Mouse (Mus musculus) testis, adult 2 months (tissue): ENCODE results near the gene Tssk6. TPM values are rescaled to one million over a fixed set of nuclear protein-coding genes. Genes with fewer than 3 reads are reported as not detected.
A peak's percentile ranks its signal among the peaks of the same experiment; 100 is the strongest.

Experiments used
- H3K27ac ChIP-seq: fragments of 200-500 bp; 2 replicates; pipeline ENCODE4 v1.5.1; 2012; ENCODE audit warnings: low read depth, low read length; ENCODE audit not compliant: control insufficient read depth, insufficient read depth
- H3K27me3 ChIP-seq: fragments of 200-500 bp; 2 replicates; pipeline ENCODE4 v1.6.1; 2012; ENCODE audit warnings: mild to moderate bottlenecking, low read length, moderate library complexity; ENCODE audit not compliant: control insufficient read depth, insufficient read depth
- H3K36me3 ChIP-seq: fragments of 200-500 bp; 2 replicates; pipeline ENCODE4 v1.6.1; 2012; ENCODE audit warnings: mild to moderate bottlenecking, low read length; ENCODE audit not compliant: control insufficient read depth, insufficient read depth
- H3K4me1 ChIP-seq: fragments of 200-500 bp; 2 replicates; pipeline ENCODE4 v1.6.1; 2012; ENCODE audit warnings: low read length; ENCODE audit not compliant: control insufficient read depth, insufficient read depth
- H3K4me3 ChIP-seq: fragments of 200-500 bp; 2 replicates; pipeline ENCODE4 v1.5.1; 2012; ENCODE audit warnings: low read depth, mild to moderate bottlenecking, low read length, moderate library complexity, mixed read lengths; ENCODE audit not compliant: control insufficient read depth
- CTCF ChIP-seq: fragments of 200-500 bp; IDR thresholded peaks from 2 replicates; pipeline ENCODE4 v1.5.1; 2012; ENCODE audit warnings: low read depth, mild to moderate bottlenecking, inconsistent platforms, low read length, moderate library complexity; ENCODE audit not compliant: control insufficient read depth, insufficient read depth, insufficient replicate concordance
- POLR2A ChIP-seq: fragments of 200-500 bp; IDR thresholded peaks from 2 replicates; pipeline ENCODE4 v1.6.1; 2012; ENCODE audit warnings: low read depth, mild to moderate bottlenecking, inconsistent platforms, low read length, moderate library complexity; ENCODE audit not compliant: control insufficient read depth
- polyA plus RNA-seq: library from polyadenylated mRNA; depleted of rRNA; stranded (reverse); fragments of >200 nt; gene quantifications from 2 replicates; pipeline ENCODE4 v1.2.3, GENCODE M21; 2012

Tssk6 gene
- polyA plus RNA-seq, 1 experiment: 844 TPM

DNA sequence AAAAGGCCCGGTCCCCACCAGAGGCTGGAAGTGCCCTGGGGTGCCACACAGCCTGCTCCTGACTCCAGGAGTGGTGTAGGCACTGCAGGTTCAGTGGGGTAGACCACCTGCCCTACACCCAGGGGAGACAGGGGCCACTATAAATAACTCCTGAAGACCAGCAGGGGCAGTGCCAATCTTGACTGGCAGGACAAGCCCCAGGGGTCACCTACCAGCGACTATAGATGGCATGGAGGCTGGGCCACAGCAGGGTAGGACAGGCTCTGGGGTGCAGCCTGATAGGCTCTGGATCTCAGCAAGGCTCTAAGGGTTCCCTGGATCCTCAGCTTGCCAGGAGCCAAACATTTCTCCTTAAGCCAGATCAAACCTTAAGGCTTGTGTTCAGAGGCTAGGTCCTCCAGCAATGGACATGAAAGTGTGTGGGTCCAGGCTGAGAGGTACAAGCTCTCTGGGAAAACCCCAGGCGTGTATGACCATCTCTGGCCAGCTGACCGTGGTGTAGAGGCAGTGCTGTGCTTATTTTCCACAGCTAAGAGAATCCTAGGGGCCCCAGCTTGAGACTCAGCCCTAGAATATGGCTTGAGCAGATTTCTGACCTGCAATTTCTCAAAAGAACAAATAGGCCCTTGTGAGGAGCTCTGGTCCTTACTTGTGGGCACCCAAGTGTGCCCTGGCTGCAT is 6.1 kb upstream of the Tssk6 start:
- H3K27me3 ChIP-seq: no peaks in the 10 kb centered on the region
- H3K36me3 ChIP-seq: no peaks in the 10 kb centered on the region
- H3K4me1 ChIP-seq: no peaks in the 10 kb centered on the region; the same call in 1 of the 2 replicates
- no peak overlapping the region for H3K4me3 ChIP-seq
- no peak overlapping the region for H3K27ac ChIP-seq
- TF ChIP-seq POLR2A (no peak), CTCF (no peak)

DNA sequence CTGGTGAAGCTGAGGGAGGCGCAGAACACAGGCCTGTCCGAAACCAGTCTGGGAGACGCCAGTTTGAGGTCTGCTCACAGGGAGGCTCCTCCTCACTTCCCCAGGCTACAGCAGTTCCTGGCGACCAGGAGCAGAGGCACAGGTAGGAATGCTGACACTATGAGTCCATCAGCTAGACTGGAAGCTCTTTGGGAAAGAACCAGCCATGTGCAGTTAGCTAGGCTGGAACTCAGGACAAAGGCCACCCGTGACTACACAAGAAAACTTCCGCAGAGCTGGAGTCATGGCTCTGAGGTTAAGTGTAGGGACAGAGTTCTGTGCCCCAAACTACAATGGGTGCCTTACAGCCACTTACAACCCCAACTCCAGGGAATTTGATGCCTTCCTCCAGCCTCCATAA is 4.1 kb upstream of the Tssk6 start:
- no peaks in the 10 kb centered on the region for H3K27me3 ChIP-seq
- no peak overlapping the region for H3K27ac ChIP-seq
- no peaks in the 10 kb centered on the region for H3K36me3 ChIP-seq
- no peak for TF ChIP-seq POLR2A
- no peak for TF ChIP-seq CTCF
- H3K4me3 ChIP-seq: no peak overlapping the region
- peaks cover 12% of the 10 kb centered on the region for H3K4me1 ChIP-seq

DNA sequence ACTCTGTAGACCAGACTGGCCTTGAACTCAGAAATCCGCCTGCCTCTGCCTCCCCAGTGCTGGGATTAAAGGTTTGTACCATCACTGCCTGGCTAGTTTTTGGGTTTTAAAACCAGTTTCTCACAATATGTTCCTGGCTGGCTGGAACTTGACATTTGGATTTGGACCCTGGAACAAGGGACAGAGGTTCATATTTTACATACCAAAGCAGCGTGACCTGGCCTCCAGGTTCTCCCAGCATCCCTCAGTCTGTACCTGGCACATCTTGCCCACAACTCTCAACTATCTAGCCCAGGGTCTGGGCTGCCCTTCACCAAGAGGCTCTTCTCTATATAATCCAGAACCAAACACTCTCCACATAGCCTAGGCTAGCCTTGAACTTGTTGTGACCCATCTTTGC is 2.1 kb upstream of the Tssk6 start:
- H3K36me3 ChIP-seq: no peaks in the 10 kb centered on the region
- H3K27me3 ChIP-seq: no peaks in the 10 kb centered on the region
- peaks cover 24% of the 10 kb centered on the region for H3K4me1 ChIP-seq
- no peak overlapping the region for H3K27ac ChIP-seq
- no peak for TF ChIP-seq POLR2A
- no peak for TF ChIP-seq CTCF
- peak overlapping the region; percentile 28 for H3K4me3 ChIP-seq

DNA sequence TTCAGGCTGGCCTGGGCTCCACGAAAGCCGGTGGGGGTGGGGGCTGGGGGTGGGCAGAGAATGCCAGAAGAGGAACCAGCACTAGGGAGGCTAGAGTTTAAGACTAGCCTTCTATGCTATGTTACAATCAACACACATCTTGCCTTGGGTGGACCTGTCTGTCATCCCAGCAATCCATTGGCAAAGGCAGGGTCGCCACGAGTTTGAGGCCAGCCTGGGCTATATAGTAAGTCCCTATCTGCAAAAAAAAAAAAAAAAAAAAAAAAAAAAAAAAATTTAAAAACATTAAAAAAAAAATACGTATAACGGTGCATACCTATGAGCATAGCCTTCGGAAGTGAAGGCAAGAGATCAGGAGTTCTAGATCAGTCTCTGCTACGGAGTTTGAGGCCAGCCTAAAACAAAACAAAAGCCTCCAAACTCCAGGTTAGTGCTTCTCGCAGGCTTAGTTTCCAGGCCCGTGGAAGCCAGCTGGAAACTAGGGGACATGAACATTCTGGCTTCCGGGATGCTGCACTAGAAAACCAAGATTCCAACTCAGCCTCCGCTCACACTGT is 1.0 kb upstream of the Tssk6 start:
- H3K27me3 ChIP-seq: no peaks in the 10 kb centered on the region
- peak overlapping the region; percentile 99 for H3K4me3 ChIP-seq
- TF ChIP-seq CTCF (no peak), POLR2A (no peak)
- H3K36me3 ChIP-seq: no peaks in the 10 kb centered on the region
- peak overlapping the region; percentile 97 for H3K27ac ChIP-seq
- peaks cover 24% of the 10 kb centered on the region for H3K4me1 ChIP-seq

DNA sequence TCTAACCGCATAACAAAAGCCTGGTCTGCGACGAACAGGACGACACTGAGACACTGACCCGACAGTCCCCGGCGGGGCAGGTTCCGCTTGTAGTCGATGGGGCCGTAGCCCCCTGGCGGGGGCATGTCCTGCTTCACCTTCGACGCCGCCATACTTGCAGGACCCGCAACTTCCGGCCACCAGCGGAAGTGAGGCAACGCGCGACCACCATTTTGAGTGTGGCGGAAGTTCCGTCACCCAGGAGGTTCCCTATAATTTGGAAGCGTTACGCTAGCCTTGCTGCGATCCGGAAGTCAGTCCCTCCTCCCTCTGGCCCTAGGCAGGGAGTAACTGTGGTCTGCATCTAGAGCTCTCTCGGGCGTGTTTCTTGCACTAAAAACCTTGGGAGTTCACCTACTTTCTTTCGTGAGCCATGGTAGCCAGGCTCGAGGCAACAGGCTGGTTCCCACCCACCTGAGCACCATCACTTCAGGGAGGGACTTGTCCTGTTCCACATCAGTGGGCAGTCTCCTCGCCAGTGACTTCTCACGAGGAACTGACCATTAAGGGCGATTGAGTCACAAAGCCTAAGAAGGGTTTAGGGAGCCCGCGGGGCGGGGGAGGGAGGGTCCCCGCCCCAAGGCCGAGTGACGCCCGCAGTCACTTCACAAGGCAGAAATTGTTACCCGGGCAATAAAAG is 361 bp upstream of the Tssk6 start:
- H3K4me3 ChIP-seq: peak overlapping the region; percentile 99
- no peaks in the 10 kb centered on the region for H3K27me3 ChIP-seq
- peaks cover 24% of the 10 kb centered on the region for H3K4me1 ChIP-seq
- H3K36me3 ChIP-seq: no peaks in the 10 kb centered on the region
- H3K27ac ChIP-seq: peak overlapping the region; percentile 97
- TF ChIP-seq POLR2A: peak; percentile 80
- peak; percentile 38; the same call in 1 of the 2 replicates for TF ChIP-seq CTCF

DNA sequence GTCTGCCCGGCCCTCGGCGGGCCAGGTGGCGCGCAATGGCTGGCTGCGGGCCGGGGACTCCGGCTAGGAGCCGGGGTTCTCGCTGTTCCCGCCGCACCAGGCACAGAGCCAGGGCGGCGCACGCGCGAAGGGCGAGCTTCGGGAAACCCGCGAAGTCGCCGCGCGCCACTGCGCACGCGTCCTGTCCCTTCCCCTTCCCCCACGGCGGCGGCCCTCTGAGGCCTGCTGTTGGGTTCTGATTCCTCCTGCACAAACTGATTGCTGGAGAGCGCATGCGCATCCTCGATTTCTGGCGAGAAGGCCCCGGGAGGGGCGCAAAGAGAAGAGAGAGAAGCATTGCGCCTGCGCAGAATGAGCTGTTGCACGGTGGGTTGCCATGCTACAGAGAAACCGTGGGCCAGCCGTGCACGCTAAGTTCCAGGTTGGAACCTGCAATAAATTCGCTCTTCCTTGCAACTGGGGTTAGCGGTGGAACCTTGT is 1.1 kb downstream of the Tssk6 start:
- H3K4me3 ChIP-seq: peak overlapping the region; percentile 99
- H3K27ac ChIP-seq: peak overlapping the region; percentile 97
- no peaks in the 10 kb centered on the region for H3K36me3 ChIP-seq
- TF ChIP-seq CTCF: no peak
- no peak; the same call in 1 of the 2 replicates for TF ChIP-seq POLR2A
- no peaks in the 10 kb centered on the region for H3K27me3 ChIP-seq
- H3K4me1 ChIP-seq: peaks cover 24% of the 10 kb centered on the region

DNA sequence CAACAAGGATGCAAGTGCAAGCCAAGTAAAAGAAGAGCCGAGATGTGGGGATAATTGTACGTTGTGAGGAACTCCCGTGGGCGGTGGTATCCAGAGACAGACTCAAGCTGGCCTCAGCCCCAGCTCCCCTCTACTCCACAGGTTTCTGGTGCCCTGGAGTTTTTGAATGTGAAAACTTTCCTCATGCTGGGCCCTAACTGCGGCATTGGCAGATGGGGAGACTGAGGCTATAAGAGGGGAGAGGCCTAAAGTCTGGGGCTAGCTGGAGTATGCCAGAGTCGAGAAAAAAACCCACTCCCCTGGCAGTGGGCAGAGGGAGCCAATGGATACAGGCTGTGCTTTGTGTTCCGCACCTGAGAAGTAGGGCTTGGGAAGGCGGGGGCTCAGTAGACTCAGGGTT is 2.1 kb downstream of the Tssk6 start:
- no peaks in the 10 kb centered on the region for H3K27me3 ChIP-seq
- H3K4me3 ChIP-seq: peak overlapping the region; percentile 99
- TF ChIP-seq CTCF (no peak), POLR2A (no peak)
- no peaks in the 10 kb centered on the region for H3K36me3 ChIP-seq
- H3K4me1 ChIP-seq: peaks cover 24% of the 10 kb centered on the region
- H3K27ac ChIP-seq: no peak overlapping the region
